8 mouse cellular contexts compared by ENCODE assay signal in genomic region chr1:152817027-152817769, GRCm38 (mm10). TPM values are rescaled to one million over a fixed set of nuclear protein-coding genes. Genes with fewer than 3 reads are reported as not detected.
A peak's percentile ranks its signal among the peaks of the same experiment; 100 is the strongest.
DNase-seq lines count a peak whose midpoint lies in the region; ATAC-seq and TF ChIP-seq lines count a peak whose summit lies in the region.

No protein-coding gene starts in this region.

- no peak overlapping the region for H3K9ac ChIP-seq in heart, embryonic 12.5 days
- H3K9ac ChIP-seq in ES-Bruce4 (ENCODE audit: low read depth, poor library complexity, severe bottlenecking): no peak overlapping the region
- no peak overlapping the region for H3K9ac ChIP-seq in forebrain, embryonic 13.5 days
- no peak overlapping the region for H3K9ac ChIP-seq in midbrain, embryonic 16.5 days (ENCODE audit: low read depth, low read length)

- no peak for TF ChIP-seq CTCF in ES-Bruce4 (IDR thresholded peaks at IDR 0.05; ENCODE audit: low read depth, low read length)

- no peak for DNase-seq in heart, adult 11 months
- no peak for DNase-seq in cerebellum, adult 9-10 months
- DNase-seq in layer of hippocampus, adult 8-10 months (ENCODE audit: low spot score in 2 of 2): no peak
- DNase-seq in kidney, postnatal 10 days: no peak

- WGBS in heart, embryonic 12.5 days: 28% methylated on average over 12 of the region's 12 CpGs
- 27% methylated on average over 12 of the region's 12 CpGs for WGBS in forebrain, embryonic 13.5 days
- WGBS in midbrain, embryonic 16.5 days: 21% methylated on average over 12 of the region's 12 CpGs

- no peaks in the 10 kb centered on the region for H3K9me3 ChIP-seq in heart, embryonic 12.5 days (replicated peaks)
- no peaks in the 10 kb centered on the region for H3K9me3 ChIP-seq in ES-Bruce4 (replicated peaks; ENCODE audit: control insufficient read depth, insufficient read depth, low read length, poor library complexity, severe bottlenecking)
- H3K9me3 ChIP-seq in forebrain, embryonic 13.5 days (replicated peaks): no peaks in the 10 kb centered on the region
- no peaks in the 10 kb centered on the region for H3K9me3 ChIP-seq in midbrain, embryonic 16.5 days (replicated peaks; ENCODE audit: control insufficient read depth, low read length, poor library complexity, severe bottlenecking)

- peaks cover 36% of the 10 kb centered on the region for H3K4me1 ChIP-seq in heart, embryonic 12.5 days (replicated peaks)
- H3K4me1 ChIP-seq in ES-Bruce4 (ENCODE audit: control insufficient read depth, insufficient read depth, low read length): peaks cover 9% of the 10 kb centered on the region
- peaks cover 46% of the 10 kb centered on the region for H3K4me1 ChIP-seq in forebrain, embryonic 13.5 days
- peaks cover 12% of the 10 kb centered on the region for H3K4me1 ChIP-seq in midbrain, embryonic 16.5 days (ENCODE audit: control insufficient read depth, insufficient read depth, low read length)

- no peaks in the 10 kb centered on the region for H3K36me3 ChIP-seq in heart, embryonic 12.5 days
- no peaks in the 10 kb centered on the region for H3K36me3 ChIP-seq in ES-Bruce4 (ENCODE audit: control insufficient read depth, insufficient read depth, low read length, poor library complexity, severe bottlenecking)
- no peaks in the 10 kb centered on the region for H3K36me3 ChIP-seq in forebrain, embryonic 13.5 days (ENCODE audit: poor library complexity, severe bottlenecking)
- H3K36me3 ChIP-seq in midbrain, embryonic 16.5 days (ENCODE audit: control insufficient read depth, insufficient read depth, low read length): no peaks in the 10 kb centered on the region

- H3K4me2 ChIP-seq in heart, embryonic 12.5 days: 0 out of 2 replicates have a peak overlapping the region, but pooled peaks have one; percentile 12
- no peak overlapping the region for H3K4me2 ChIP-seq in forebrain, embryonic 13.5 days
- H3K4me2 ChIP-seq in midbrain, embryonic 16.5 days (ENCODE audit: low read length): no peak overlapping the region

- no peak overlapping the region for H3K4me3 ChIP-seq in heart, embryonic 12.5 days
- no peak overlapping the region for H3K4me3 ChIP-seq in ES-Bruce4 (ENCODE audit: low read depth, low read length)
- H3K4me3 ChIP-seq in forebrain, embryonic 13.5 days: no peak overlapping the region
- no peak overlapping the region for H3K4me3 ChIP-seq in midbrain, embryonic 16.5 days (ENCODE audit: low read depth, low read length)

- ATAC-seq in heart, embryonic 12.5 days (ENCODE audit: insufficient number of reproducible peaks, low FRiP score): no peak
- peak; percentile 73 for ATAC-seq in forebrain, embryonic 13.5 days
- ATAC-seq in midbrain, embryonic 16.5 days: peak; percentile 65

- peak overlapping the region; percentile 58 for H3K27ac ChIP-seq in heart, embryonic 12.5 days (ENCODE audit: poor library complexity, severe bottlenecking)
- no peak overlapping the region for H3K27ac ChIP-seq in ES-Bruce4 (ENCODE audit: insufficient read depth, low read length)
- H3K27ac ChIP-seq in forebrain, embryonic 13.5 days: peak overlapping the region; percentile 90
- H3K27ac ChIP-seq in midbrain, embryonic 16.5 days (ENCODE audit: low read length): peak overlapping the region; percentile 62; the same call in 1 of the 2 replicates

- TF ChIP-seq EP300 in ES-Bruce4 (IDR thresholded peaks at IDR 0.05; ENCODE audit: insufficient read depth, low read depth, low read length): peak; percentile 69; the same call in 1 of the 2 replicates

- no peak for TF ChIP-seq POLR2A in ES-Bruce4 (IDR thresholded peaks at IDR 0.05; ENCODE audit: insufficient read depth, low read length)

- H3K27me3 ChIP-seq in heart, embryonic 12.5 days (replicated peaks): no peaks in the 10 kb centered on the region
- no peaks in the 10 kb centered on the region for H3K27me3 ChIP-seq in ES-Bruce4 (ENCODE audit: control insufficient read depth, insufficient read depth, low read length, poor library complexity, severe bottlenecking)
- H3K27me3 ChIP-seq in forebrain, embryonic 13.5 days: no peaks in the 10 kb centered on the region
- no peaks in the 10 kb centered on the region for H3K27me3 ChIP-seq in midbrain, embryonic 16.5 days (ENCODE audit: control insufficient read depth, insufficient read depth, low read depth, low read length)

RNA-seq across cellular contexts. Expression of gene Ncf2, which starts 17.2 kb away (rescaled TPM):
- polyA plus RNA-seq in heart, embryonic 12.5 days (2016; fragmentation: Nextera tagmentation; extraction: Ambion mirVana): 3.4 and 4.4 TPM in 2 replicates
- 1.4 and 1.6 TPM in 2 replicates for polyA plus RNA-seq in ES-Bruce4 (2011; ENCODE audit: insufficient read depth, insufficient read length, low read depth, missing spikeins)
- polyA plus RNA-seq in forebrain, embryonic 13.5 days (2015; fragmentation: Nextera tagmentation; extraction: Ambion mirVana): 1.9 and 2.3 TPM in 2 replicates
- polyA plus RNA-seq in midbrain, embryonic 16.5 days (2015; fragmentation: Nextera tagmentation; extraction: Ambion mirVana): 1.9 and 2.3 TPM in 2 replicates
- 10 to 100 TPM in 2 of 4 experiments, 1 to 10 TPM in 2; 2.0 to 20.9 (median 11.6) TPM for total RNA-seq in layer of hippocampus, adult 8-10 months (2022)

RNA-seq across cellular contexts. Expression of gene Arpc5, which starts 50.9 kb away (rescaled TPM):
- polyA plus RNA-seq in heart, embryonic 12.5 days (2016; fragmentation: Nextera tagmentation; extraction: Ambion mirVana): 245 and 249 TPM in 2 replicates
- 108 and 113 TPM in 2 replicates for polyA plus RNA-seq in ES-Bruce4 (2011; ENCODE audit: insufficient read depth, insufficient read length, low read depth, missing spikeins)
- 299 and 312 TPM in 2 replicates for polyA plus RNA-seq in forebrain, embryonic 13.5 days (2015; fragmentation: Nextera tagmentation; extraction: Ambion mirVana)
- 380 and 393 TPM in 2 replicates for polyA plus RNA-seq in midbrain, embryonic 16.5 days (2015; fragmentation: Nextera tagmentation; extraction: Ambion mirVana)
- 100 to 1,000 TPM; 167 to 172 (median 171) TPM for total RNA-seq in layer of hippocampus, adult 8-10 months (2022)

RNA-seq across cellular contexts. Expression of gene Rgl1, which starts 51.0 kb away (rescaled TPM):
- 66.1 and 73.5 TPM in 2 replicates for polyA plus RNA-seq in heart, embryonic 12.5 days (2016; fragmentation: Nextera tagmentation; extraction: Ambion mirVana)
- polyA plus RNA-seq in ES-Bruce4 (2011; ENCODE audit: insufficient read depth, insufficient read length, low read depth, missing spikeins): 3.0 and 5.4 TPM in 2 replicates
- 15.8 and 18.5 TPM in 2 replicates for polyA plus RNA-seq in forebrain, embryonic 13.5 days (2015; fragmentation: Nextera tagmentation; extraction: Ambion mirVana)
- polyA plus RNA-seq in midbrain, embryonic 16.5 days (2015; fragmentation: Nextera tagmentation; extraction: Ambion mirVana): 13.3 and 13.9 TPM in 2 replicates
- 100 to 1,000 TPM; 109 to 161 (median 127) TPM for total RNA-seq in layer of hippocampus, adult 8-10 months (2022)
